Mouse (Mus musculus) intestine, postnatal 0 days (tissue): ENCODE results near the gene Upk3b. TPM values are rescaled to one million over a fixed set of nuclear protein-coding genes. Genes with fewer than 3 reads are reported as not detected.

ENCODE experiments used
- ATAC-seq: fragments of 200-750 bp; cut with Nextera tagmentation; 2 replicates; pipeline ENCODE4 v1.8.0; 2017; ENCODE audit warnings: mild to moderate bottlenecking, moderate TSS enrichment, moderate library complexity
- H3K27ac ChIP-seq: fragments of 300-500 bp; sonication (generic); 2 replicates; pipeline ENCODE4 v1.5.1; 2014; ENCODE audit warnings: mild to moderate bottlenecking, low read depth, low read length, moderate library complexity
- H3K27me3 ChIP-seq: fragments of 300-500 bp; sonication (generic); replicated peaks from 2 replicates; pipeline ENCODE4 v1.6.1; 2014; ENCODE audit warnings: low read length, mixed read lengths; ENCODE audit not compliant: control insufficient read depth, insufficient read depth
- H3K36me3 ChIP-seq: fragments of 300-500 bp; sonication (generic); 2 replicates; pipeline ENCODE4 v1.6.1; 2014; ENCODE audit warnings: mild to moderate bottlenecking, moderate library complexity; ENCODE audit not compliant: control insufficient read depth, insufficient read depth
- H3K4me1 ChIP-seq: fragments of 300-500 bp; sonication (generic); replicated peaks from 2 replicates; pipeline ENCODE4 v1.6.1; 2014; ENCODE audit warnings: antibody characterized with exemption, low read length, mixed read lengths; ENCODE audit not compliant: control insufficient read depth, insufficient read depth
- H3K4me2 ChIP-seq: fragments of 300-500 bp; sonication (generic); replicated peaks from 2 replicates; pipeline ENCODE4 v1.6.1; 2014; ENCODE audit warnings: low read depth, mild to moderate bottlenecking, moderate library complexity
- H3K4me3 ChIP-seq: fragments of 300-500 bp; sonication (generic); 2 replicates; pipeline ENCODE4 v1.5.1; 2014; ENCODE audit warnings: low read depth, low read length
- H3K9ac ChIP-seq: fragments of 300-500 bp; sonication (generic); 2 replicates; pipeline ENCODE4 v1.6.1; 2014; ENCODE audit warnings: mild to moderate bottlenecking, low read depth, low read length
- H3K9me3 ChIP-seq: fragments of 300-500 bp; sonication (generic); 2 replicates; pipeline ENCODE4 v1.6.1; 2016; ENCODE audit warnings: mixed run types; ENCODE audit not compliant: control insufficient read depth
- CTCF ChIP-seq: sonication (generic); IDR thresholded peaks from 2 replicates; pipeline ENCODE4 v1.5.1; 2016; ENCODE audit warnings: low read depth, mild to moderate bottlenecking, control low read depth, antibody characterized with exemption, moderate library complexity
- WGBS: fragments of 180-500 bp; shearing (Covaris S2); extraction: QIAGEN DNeasy Blood & Tissue Kit; methylation state at CpG from one replicate; pipeline ENCODE4 v1.1.7; 2014; 5-methylcytosine and 5-hydroxymethylcytosine counted together
- polyA plus RNA-seq: library from polyadenylated mRNA; unstranded; fragments of >200 nt; fragmentation: Nextera tagmentation; extraction: Ambion mirVana; gene quantifications from 2 replicates; pipeline ENCODE4 v1.2.1, GENCODE M21; 2015

The Upk3b gene
- polyA plus RNA-seq, 1 experiment from 2014 or later: 18.3 TPM

GRCm38 (mm10) chr5:136084144-136084881 lies 46.0 kb downstream of the Upk3b start:
- Histone ChIP-seq H3K27me3 (no peaks in the 10 kb centered on the region), H3K4me2 (peak overlapping the region; percentile 98), H3K36me3 (no peaks in the 10 kb centered on the region), H3K9me3 (no peaks in the 10 kb centered on the region), H3K9ac (peak overlapping the region; percentile 44), H3K27ac (peak overlapping the region; percentile 17; the same call in 1 of the 2 replicates), H3K4me3 (peak overlapping the region; percentile 69), H3K4me1 (peaks cover 7% of the 10 kb centered on the region)
- 2% methylated on average over 23 of the region's 23 CpGs for WGBS
- ATAC-seq: peak; percentile 16
- TF ChIP-seq CTCF: no peak; the same call in 1 of the 2 replicates

GRCm38 (mm10) chr5:136084891-136085651 lies 46.8 kb downstream of the Upk3b start:
- Histone ChIP-seq H3K9me3 (no peaks in the 10 kb centered on the region), H3K27me3 (no peaks in the 10 kb centered on the region), H3K27ac (no peak overlapping the region; the same call in 1 of the 2 replicates), H3K9ac (peak overlapping the region; percentile 44), H3K36me3 (no peaks in the 10 kb centered on the region), H3K4me3 (peak overlapping the region; percentile 69), H3K4me2 (peak overlapping the region; percentile 98), H3K4me1 (peaks cover 7% of the 10 kb centered on the region)
- ATAC-seq: peak; percentile 36; the same call in 1 of the 2 replicates
- 24% methylated on average over 21 of the region's 21 CpGs for WGBS
- TF ChIP-seq CTCF: no peak

- Histone ChIP-seq H3K4me3 (no peak overlapping the region), H3K9me3 (no peaks in the 10 kb centered on the region), H3K27me3 (no peaks in the 10 kb centered on the region), H3K27ac (no peak overlapping the region), H3K36me3 (peaks cover 10% of the 10 kb centered on the region; the same call in 1 of the 2 replicates), H3K9ac (no peak overlapping the region), H3K4me2 (no peak overlapping the region), H3K4me1 (peaks cover 7% of the 10 kb centered on the region)
- TF ChIP-seq CTCF: no peak
- ATAC-seq: no peak
- WGBS: 89% methylated on average over 8 of the region's 8 CpGs
These were observed 48.0 kb downstream of the Upk3b start for GRCm38 (mm10) chr5:136086290-136086689.

- peaks cover 7% of the 10 kb centered on the region for H3K4me1 ChIP-seq
- no peaks in the 10 kb centered on the region for H3K9me3 ChIP-seq
- peaks cover 14% of the 10 kb centered on the region; the same call in 1 of the 2 replicates for H3K36me3 ChIP-seq
- TF ChIP-seq CTCF: peak; percentile 65
- no peak for ATAC-seq
- H3K4me2 ChIP-seq: no peak overlapping the region
- H3K4me3 ChIP-seq: no peak overlapping the region
- 38% methylated on average over 14 of the region's 14 CpGs for WGBS
- no peaks in the 10 kb centered on the region for H3K27me3 ChIP-seq
- no peak overlapping the region for H3K9ac ChIP-seq
- no peak overlapping the region for H3K27ac ChIP-seq
These were observed 50.7 kb downstream of the Upk3b start for GRCm38 (mm10) chr5:136088821-136089575.

- Histone ChIP-seq H3K9me3 (no peaks in the 10 kb centered on the region), H3K4me1 (no peaks in the 10 kb centered on the region), H3K9ac (no peak overlapping the region), H3K4me2 (no peak overlapping the region), H3K36me3 (peaks cover 14% of the 10 kb centered on the region; the same call in 1 of the 2 replicates), H3K27me3 (no peaks in the 10 kb centered on the region), H3K27ac (no peak overlapping the region), H3K4me3 (no peak overlapping the region)
- no peak for TF ChIP-seq CTCF
- WGBS: 75% methylated on average over 5 of the region's 5 CpGs
- no peak for ATAC-seq
These were observed 53.6 kb downstream of the Upk3b start for GRCm38 (mm10) chr5:136091927-136092326.
